Mouse (Mus musculus) megakaryocyte, adult 5-6 weeks (primary cell): Measurements from ENCODE around the gene Astn1. TPM values are rescaled to one million over a fixed set of nuclear protein-coding genes. Genes with fewer than 3 reads are reported as not detected.

Experiments used
- ATAC-seq: 2 replicates; pipeline ENCODE4 v1.8.0; 2016; ENCODE audit warnings: mild to moderate bottlenecking, inconsistent platforms; ENCODE audit not compliant: poor library complexity, severe bottlenecking
- total RNA-seq, 2 experiments: library from RNA; stranded (forward) in 1 of 2; stranded (reverse) in 1 of 2; fragments of 153-499, 151-499 nt in 1 of 2; fragments of 221-1000, 200-1000 nt in 1 of 2; gene quantifications; 2 replicates each; pipeline versions ENCODE4 v1.2.3 to v1.2.4; 2015 to 2017

Astn1 gene
- total RNA-seq, 2 experiments from 2014 or later, result not detected

DNA sequence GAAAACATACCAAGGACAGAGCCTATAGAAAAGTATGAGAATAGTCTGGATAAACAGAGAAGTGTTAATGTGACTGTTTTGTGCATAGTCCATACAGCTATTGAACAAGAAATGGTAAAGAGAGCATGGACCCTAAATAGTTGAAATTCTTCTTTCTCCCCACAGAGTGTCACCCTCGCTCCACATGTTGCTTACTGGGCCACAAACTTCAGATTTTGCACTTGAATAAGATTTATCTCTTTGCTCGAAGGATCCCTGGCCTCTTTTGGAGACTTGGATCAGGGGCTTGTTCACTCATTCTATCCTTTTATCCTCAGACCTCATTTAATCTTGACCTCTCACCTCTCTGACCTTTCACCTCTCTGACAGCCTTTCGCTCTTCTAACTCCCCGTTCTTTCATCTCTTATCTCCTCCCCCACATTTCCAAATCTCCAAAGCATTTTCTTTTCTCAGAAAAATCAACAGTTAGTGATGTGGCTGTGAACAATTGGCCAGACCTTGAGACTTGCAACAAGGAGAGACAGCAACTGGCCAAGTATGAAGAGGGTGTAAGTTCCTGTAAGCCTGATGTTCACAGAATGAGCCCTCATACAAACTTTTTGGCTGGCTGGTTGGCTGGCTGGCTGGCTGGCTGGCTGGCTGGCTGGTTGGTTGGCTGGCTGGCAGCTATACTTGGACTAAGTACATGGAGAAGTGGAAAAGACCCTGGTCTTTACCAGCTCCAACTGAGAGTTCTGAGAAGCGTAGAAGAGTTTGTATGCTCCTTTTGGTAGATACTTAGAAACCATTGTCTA is 351.4 kb downstream of the Astn1 start:
- ATAC-seq, result no peak

DNA sequence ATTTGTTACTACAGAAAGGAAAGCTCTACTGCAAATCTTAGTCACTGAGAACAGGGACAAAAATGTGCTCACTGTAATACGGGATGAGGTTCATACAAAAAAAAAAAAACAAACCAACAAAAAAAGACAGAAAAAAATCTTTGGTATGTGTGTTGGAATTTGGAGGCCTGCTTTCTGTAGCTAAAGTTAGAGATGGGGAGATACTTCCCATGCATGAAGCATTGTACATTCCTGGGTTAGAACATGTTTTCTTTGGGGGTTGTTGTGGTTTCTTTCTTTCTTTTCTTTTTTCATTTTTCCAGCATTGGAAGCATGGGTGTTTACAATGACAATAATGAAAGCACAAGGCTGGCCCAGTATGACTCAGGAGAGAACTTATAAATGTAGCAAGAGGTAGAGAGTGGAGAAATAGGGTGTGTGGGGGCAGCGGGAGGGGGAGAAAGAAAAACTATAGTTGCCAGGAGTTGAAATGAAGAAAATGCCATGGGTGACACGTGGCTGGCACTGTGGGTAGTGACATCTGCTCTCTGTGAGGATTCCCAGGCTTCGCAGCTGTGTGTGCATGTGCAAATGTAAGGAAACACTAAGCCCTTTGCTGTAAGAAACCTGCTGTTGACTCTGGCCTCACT is 370.9 kb downstream of the Astn1 start:
- no peak for ATAC-seq

DNA sequence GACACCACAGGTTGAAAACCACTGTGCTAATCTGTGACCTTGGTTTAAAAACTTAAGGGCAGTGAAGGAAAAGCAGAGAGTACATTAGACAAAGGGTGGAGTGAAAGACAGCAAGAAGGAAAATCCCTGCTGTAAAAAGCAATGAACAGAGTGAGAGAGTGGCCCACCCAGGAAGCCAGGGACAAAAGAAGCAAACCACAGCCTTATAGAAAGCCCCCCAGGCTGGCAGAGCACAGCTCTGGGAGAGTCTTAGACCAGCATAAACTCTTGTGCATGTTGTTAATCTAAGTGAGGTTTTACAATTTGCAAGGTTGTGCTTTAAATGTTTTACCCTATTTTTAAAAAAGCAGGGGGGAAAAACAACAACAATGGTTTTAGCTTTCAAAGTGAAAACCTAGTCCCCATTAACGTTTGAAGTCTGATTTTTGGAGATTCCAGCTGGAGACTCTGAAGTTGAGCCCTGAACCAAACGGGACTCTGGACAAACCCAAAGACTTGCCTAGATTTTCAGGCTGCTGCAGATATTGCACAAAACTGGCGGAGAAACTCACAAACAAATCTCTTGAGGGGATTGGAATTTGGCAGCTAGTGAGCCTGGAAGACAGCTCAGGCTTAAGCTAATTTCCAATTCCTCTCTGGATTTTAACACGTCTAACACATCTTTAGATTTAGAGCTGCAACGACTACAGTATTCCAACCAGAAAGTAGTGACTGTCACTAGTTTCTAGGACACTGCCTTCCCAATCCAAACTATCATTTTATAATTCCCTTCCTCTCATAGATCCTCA is 377.3 kb downstream of the Astn1 start:
- no peak for ATAC-seq

DNA sequence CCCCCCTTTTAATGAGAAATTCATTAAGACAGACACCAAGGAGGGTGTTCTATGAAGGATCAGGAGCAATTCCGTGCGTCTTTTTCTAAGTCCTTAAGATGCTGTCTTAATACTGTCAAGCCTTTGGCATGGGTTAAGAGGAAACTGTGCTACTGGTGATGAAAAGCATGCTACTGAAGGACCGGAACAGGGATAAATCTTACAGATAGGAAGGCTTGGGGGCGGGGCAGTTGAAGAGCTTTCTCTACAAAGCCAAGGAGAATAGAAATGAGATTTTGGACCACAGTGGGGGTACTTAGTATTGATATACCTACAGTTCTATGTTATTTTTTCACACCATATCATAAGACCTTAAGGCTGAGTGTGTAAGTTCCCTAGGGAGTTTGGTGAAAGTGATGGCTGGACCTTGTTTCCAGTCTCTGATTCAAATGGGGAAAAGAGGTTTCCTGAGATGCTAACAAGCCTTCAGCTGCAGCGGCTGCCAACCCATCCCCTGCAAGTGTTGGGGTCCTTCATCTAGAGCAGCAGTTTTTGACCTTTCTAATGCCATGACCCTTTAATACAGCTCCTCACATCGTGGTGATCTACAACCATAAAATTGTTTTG is 378.2 kb downstream of the Astn1 start:
- no peak for ATAC-seq

DNA sequence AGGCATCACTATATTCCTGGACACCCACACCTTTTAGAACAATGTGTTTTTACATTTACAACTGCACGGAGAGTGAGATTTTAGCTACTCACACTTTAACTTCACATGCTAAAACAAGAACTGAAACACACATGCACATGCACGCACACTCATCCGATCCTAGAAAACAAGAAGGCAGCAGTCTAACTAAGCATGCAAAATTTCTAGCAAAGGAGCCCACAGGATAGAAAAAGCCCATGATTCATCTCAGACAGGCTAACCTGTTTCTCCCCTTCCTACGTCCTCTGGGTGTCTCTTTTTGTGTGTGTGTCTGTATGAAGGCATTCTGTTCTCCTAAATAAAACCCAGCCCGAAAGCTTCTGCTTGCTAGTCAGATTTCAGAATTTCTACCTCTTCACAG is 378.9 kb downstream of the Astn1 start:
- no peak for ATAC-seq

Other genes with a start within 250 kb of the Astn1 start
- not detected in 2 replicates for gene Brinp2, start 5.9 kb upstream of the Astn1 start, total RNA-seq (2015)
- not detected in 2 replicates for gene Brinp2, start 5.9 kb upstream of the Astn1 start, total RNA-seq (2017)